Mouse (Mus musculus) lung, postnatal 4 days (tissue): Measurements from ENCODE around the gene Erbb2.
"Not testable (repeated sequence)": the region's sequence is repeated elsewhere in the genome, so short reads cannot be mapped to it uniquely, and the experiment has no call there.

Experiments used
- DNase-seq, 2 experiments: peaks; one replicate each; pipeline ENCODE4 v3.0.0; 2021

The Erbb2 gene

DNA sequence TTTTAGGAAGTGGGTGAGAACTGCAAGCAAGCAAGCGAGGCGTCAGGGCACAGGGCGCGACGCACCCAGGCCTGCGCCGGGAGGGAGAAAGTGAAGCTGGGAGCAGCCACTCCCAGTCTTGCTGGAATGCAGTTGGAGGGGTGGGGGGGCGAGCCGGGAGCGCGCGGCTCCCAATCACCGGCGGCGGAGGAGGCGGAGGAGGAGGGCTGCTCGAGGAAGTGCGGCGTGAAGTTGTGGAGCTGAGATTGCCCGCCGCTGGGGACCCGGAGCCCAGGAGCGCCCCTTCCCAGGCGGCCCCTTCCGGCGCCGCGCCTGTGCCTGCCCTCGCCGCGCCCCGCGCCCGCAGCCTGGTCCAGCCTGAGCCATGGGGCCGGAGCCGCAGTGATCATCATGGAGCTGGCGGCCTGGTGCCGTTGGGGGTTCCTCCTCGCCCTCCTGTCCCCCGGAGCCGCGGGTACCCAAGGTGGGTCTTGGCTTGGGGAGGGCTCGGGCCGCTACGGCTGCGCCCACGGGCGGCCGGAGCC lies at the start of gene Erbb2:
TSS of gene Erbb2 (plus strand) at position 198 of the 524 bp plus-strand sequence.
- peak; percentile 85 to 91 for DNase-seq

DNA sequence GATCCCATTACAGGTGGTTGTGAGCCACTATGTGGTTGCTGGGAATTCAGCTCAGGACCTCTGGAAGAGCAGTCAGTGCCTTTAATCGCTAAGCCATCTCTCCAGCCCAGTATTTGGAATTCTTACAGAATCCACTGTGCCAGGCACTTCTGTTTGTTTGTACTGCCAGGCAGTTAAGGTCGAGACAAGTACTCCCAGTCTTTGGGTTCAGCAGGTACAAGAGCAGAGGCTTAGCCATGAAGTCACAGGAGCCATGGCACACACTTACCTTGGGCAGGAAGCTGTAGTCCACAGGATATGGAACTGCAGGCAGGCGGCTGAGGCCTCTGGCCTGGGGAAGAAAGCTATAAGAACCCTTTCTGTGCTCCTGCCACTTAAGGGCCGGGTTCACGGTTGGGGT lies 48.5 kb upstream of the Erbb2 start:
- no peak for DNase-seq

DNA sequence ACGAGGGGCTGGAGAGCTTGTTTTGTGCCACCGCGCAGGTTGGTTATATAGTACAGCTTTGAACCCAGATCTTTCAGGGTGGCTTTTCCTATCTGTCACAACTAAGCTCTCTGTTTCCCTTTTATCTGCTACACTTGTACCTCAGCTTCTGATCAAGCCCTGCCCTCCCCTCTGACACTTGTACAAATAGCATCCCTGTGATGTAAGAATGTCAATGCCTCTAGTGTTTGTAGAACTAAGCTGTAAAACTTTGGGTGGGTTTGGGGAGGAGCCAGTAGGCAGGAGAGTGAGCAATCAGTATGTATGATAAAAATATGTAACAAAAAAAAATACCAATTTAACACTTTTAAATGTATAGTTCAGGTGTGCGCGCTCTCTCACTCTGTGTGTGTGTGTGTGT lies 47.9 kb upstream of the Erbb2 start:
- DNase-seq: no peak

GRCm38 (mm10) chr11:98366290-98366689 lies 46.0 kb upstream of the Erbb2 start:
- DNase-seq: no peak

DNA sequence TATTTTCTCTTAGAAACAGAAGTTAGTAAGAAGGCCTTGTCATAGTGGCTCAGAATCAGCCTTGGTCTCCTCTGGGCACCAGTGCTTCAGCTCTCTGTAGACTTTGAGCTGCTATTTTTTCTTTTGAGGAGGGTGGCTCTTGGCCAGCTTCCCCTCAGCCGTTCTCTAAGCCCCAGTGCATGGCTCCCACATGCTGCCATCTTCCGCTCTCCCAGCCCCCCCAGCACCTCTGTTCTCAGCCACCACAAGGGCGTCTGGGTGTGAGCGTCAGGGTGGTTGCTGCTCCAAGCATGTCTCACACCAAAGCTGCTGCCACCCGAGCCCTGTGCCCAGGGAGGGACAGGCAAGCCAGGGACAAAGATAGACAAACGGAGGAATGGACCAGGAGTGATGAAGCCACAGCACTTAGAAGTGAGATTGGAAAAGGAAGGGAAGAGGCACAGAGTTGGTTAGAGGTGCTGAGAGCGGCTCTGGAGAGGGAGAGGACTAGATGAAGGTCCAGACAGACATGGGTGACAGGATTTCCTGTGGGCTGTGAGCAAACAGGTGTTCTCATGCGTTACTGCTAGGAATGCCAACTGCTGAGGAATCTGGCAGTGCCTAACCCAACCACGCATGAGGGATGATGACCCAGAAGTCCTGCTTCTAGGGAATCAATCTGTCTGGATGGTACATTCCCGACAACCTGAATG lies 45.0 kb upstream of the Erbb2 start:
- no peak for DNase-seq

- no peak for DNase-seq
Observed at GRCm38 (mm10) chr11:98367863-98368186, 44.4 kb upstream of the Erbb2 start.

DNA sequence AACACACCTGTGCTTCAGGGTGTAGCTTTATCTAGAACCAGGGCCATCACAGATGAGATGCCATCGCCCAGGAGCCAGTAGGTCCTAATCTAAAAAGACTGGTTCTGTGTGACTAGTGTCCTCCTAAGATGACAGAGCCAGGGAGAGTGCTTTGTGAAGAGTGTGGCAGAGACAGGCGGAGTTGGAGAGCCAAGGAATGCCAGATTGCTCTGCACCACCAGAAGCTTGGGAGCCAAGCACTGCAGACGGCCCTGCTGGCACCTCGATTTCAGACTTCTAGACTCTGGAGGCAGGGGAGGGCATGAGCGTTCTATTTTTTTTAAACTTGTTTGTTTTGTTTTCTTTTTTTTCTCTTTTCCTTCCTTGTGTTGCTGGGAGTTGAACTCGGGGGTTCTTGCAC lies 42.9 kb upstream of the Erbb2 start:
- no peak for DNase-seq

GRCm38 (mm10) chr11:98370588-98370987 lies 41.7 kb upstream of the Erbb2 start:
- no peak for DNase-seq

GRCm38 (mm10) chr11:98371556-98372240 lies 40.6 kb upstream of the Erbb2 start:
- no peak for DNase-seq

DNA sequence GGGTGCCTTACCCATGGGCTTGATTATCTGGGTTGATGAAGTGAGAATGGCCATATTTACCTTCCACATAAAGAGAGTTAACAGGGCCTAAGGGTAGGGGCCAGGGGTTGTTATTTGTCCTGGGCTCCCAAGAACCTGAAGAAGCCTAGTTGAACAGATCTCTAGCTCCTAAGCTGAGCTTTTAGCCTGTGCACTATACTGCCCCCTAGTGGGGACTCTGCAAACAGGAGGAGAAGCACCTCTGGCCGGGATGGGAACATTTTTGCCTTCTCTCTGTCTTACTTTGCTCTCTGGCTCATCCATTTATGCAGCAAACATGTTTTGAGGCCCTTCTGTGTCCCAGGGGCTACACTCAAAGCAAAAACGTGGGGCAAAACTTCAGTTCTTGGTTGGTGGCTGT lies 39.9 kb upstream of the Erbb2 start:
- DNase-seq: peak in 1 of 2 experiments; percentile 72

- DNase-seq: no peak
Observed at GRCm38 (mm10) chr11:98373244-98373643, 39.0 kb upstream of the Erbb2 start.

GRCm38 (mm10) chr11:98374266-98374665 lies 38.0 kb upstream of the Erbb2 start:
- no peak for DNase-seq

DNA sequence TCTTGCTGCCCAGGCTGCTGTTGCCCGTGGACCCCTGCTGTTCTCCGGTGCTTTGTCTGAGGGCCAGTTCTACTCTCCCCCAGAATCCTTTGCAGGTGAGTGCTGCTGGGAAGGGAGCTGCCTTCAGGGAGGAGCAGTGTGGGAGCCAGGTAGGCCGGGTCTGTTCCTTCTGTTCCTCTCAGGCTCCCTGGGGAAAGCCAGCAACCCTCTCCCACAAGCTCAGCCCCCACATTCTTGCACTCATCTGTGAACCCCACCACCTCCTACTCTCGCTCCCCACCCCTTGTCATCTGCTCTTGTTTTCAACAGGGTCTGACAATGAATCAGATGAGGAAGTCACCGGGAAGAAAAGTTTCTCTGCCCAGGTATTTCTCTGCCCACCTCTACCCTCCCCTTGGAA lies 35.5 kb upstream of the Erbb2 start:
- no peak for DNase-seq

GRCm38 (mm10) chr11:98377787-98378186 lies 34.5 kb upstream of the Erbb2 start:
- DNase-seq: no peak

- DNase-seq: no peak
Observed at GRCm38 (mm10) chr11:98379379-98379778, 32.9 kb upstream of the Erbb2 start.

DNA sequence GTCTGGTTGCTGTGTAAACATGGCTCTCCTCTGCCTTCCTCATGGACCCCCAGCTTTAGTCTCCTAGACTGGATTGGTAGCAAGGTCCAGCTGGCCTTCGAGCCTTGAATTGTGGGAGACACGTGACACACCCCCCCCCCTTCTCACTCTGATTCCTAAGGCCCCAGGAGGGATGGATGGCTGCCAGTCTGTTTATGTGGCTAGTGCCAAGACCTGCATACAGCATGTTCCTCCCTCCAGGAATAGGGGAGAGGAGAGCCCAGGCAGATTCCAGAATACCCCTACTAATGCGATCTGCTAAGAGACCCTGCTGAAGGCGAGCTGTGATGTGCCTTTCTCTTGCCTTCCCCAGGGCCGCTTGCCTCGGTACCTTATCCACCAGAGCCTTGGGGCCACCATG lies 32.2 kb upstream of the Erbb2 start:
- DNase-seq: no peak

DNA sequence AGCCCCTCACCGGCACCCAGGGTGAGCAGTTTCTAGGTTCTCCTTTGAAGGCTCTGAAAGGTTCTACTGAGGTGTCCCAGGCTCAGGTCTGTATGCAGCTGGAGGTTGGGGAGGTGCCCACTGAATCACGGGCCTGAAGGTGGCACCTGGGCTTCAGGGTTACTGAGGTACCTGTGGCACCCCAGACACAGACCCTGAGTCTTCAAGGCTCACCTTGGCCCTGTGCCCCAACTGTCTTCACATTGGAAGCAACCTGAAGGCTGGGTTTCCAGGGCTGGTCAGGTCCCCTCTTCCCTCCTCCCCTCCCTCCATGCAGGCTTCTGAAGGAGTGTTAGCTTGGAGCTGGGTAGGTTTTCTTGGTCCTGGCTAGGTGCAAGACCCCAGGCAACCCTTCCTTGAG lies 30.6 kb upstream of the Erbb2 start:
- no peak for DNase-seq

DNA sequence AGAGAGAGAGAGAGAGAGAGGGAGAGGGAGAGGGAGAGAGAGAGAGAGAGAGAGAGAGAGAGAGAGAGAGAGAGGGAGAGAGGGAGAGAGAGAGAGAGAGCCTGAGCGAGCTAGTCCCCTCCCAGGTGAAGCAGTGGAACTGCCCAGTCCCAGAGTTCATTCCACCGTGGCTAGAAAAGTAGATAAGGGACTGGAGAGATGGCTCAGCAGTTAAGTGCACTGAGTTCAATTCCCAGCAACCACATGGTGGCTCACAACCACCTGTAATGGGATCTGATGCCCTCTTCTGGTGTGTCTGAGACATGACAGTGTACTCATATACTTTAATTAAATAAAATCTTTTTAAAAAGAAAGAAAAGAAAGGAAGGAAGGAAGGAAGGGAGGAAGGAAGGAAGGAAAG lies 29.9 kb upstream of the Erbb2 start:
- not testable (repeated sequence) for DNase-seq

DNA sequence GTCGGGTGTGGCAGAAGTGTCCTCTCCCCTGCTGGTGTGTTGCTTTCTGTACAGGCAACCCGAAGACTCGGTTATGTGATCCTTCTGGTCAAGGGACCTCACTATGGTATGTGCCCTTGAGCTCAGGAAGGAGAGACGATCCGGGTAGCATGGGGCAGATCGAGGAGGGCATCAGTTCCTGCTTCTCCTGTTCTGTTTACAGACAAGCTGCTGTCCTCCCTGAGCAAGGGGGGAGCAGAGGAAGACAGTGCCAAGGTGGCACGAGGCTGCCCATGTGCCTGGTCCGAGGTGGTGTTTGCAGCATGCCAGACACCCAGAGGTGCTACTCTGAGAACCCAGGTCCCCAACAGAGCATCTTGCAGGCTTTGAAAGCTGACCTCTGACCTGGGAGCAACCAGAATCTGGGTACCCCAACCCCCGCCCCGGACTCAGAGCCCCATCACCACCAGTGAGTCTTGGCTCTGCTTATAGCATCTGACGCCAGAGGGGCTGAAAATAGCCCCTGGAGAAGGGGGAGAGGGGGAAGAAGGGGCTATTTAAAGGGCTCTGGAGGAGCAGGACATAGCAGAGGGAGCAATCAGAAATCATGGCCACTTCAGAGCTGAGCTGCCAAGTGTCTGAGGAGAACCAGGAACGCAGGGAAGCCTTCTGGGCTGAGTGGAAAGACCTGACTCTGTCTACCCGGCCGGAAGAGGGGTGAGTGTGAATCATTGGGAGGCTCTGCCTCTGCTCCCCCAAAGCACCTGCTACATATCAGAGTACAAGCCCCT lies 28.8 kb upstream of the Erbb2 start, which contains the start of gene Tcap:
TSS of gene Tcap (plus strand) at position 551 of the 770 bp plus-strand sequence.
- no peak for DNase-seq

DNA sequence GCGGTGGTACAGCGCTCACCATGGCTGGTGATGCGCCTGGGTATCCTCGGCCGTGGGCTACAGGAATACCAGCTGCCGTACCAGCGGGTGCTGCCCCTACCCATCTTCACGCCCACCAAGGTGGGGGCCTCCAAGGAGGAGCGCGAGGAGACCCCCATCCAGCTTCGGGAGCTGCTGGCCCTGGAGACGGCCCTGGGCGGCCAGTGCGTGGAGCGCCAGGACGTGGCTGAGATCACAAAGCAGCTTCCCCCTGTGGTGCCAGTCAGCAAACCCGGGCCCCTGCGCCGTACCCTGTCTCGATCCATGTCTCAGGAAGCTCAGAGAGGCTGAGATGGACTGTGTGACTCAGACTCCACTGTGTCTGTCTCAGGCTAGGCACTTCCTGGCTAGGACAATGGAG lies 28.1 kb upstream of the Erbb2 start:
- no peak for DNase-seq

- peak in 1 of 2 experiments; percentile 21 for DNase-seq
Observed at GRCm38 (mm10) chr11:98384721-98385637, 27.3 kb upstream of the Erbb2 start.
